Mouse (Mus musculus) Patski (cell line): ENCODE results near the gene Sh2b2. TPM values are rescaled to one million over a fixed set of nuclear protein-coding genes. Genes with fewer than 3 reads are reported as not detected.
A peak's percentile ranks its signal among the peaks of the same experiment; 100 is the strongest.
"Not testable (repeated sequence)": the region's sequence is repeated elsewhere in the genome, so short reads cannot be mapped to it uniquely, and the experiment has no call there.

ENCODE experiments used
- ATAC-seq: fragments of 100-300 bp; one replicate; pipeline ENCODE4 v1.8.0; 2021
- CTCF ChIA-PET: fragments of 350-600 bp; sonication (Branson Sonifier 250); formaldehyde crosslinking; loops from one replicate; lab custom pipeline; 2022; ENCODE audit warnings: inconsistent platforms; lab: Charles Lee
- POLR2A ChIA-PET: fragments of 350-600 bp; sonication (Branson Sonifier 250); formaldehyde crosslinking; loops from one replicate; lab custom pipeline; 2022; ENCODE audit warnings: antibody characterized with exemption, inconsistent platforms; lab: Charles Lee
- DNase-seq: peaks from one replicate; pipeline ENCODE4 v3.0.0-alpha.2; 2011; ENCODE audit warnings: low read depth, low spot score
- H3K27me3 ChIP-seq: fragments of 371-371 bp; one replicate; pipeline ENCODE4 v1.5.1; 2021
- CTCF ChIP-seq: fragments of 100-300 bp; IDR thresholded peaks from one replicate; pipeline ENCODE4 v1.5.1; 2021
- in situ Hi-C: fragments of 300-500 bp; cut with MboI; formaldehyde crosslinking; loops from 3 replicates; pipeline ENCODE4 v1.11.1; 2018; ENCODE audit warnings: low pct_unique_long_range_greater_than_20kb, mixed read lengths
- polyA plus RNA-seq: library from polyadenylated mRNA; unstranded; gene quantifications from one replicate; pipeline ENCODE4 v1.2.3, GENCODE M21; 2021

The Sh2b2 gene
- polyA plus RNA-seq, 1 experiment from 2014 or later: 8.3 TPM

DNA sequence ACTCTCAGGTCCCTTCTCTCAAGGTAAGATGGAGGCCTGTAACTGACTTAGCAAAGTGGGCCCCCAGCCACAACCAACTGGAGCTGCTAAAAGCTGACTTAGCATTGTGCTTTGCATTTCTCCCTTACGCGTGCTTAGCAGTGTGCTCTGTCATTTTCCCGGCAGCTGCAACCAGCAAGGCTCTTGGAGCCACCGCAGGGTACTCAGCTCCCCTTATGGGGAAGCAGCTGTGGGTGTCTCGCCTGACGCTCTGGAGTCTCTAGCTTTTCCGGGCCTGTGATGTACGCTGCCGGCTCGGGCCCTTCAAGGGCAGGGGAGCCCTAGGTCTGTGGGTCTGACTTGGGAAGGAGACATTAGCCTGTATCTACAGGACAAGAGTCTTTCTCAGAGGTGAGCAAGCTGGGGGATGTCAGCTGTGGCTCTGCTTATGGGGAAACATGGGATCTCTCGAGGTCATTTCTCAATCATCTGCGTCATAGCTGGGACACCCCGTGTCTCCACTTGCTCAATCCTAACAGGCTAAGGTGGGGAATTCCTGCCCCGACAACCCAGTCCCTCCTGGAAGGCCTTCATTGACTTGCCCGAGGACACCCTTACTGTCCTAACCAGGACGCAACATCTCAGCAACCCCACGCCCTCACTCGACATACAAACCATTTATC, 29.2 kb downstream of the Sh2b2 start:
- H3K27me3 ChIP-seq: no peaks in the 10 kb centered on the region
- CTCF ChIA-PET: interaction anchor here (2.5 to 2.9 kb wide), 2 partner anchors 15 to 36 kb away, joined by 8 to 9 read pairs; no protein-coding TSS in a partner anchor
- ATAC-seq: no peak
- in situ Hi-C loops: no loop called here
- POLR2A ChIA-PET: interaction anchor here (1.2 kb wide), 1 partner anchor 36 kb away, joined by 4 read pairs; no protein-coding TSS in a partner anchor
- TF ChIP-seq CTCF: no peak
- no peak for DNase-seq

DNA sequence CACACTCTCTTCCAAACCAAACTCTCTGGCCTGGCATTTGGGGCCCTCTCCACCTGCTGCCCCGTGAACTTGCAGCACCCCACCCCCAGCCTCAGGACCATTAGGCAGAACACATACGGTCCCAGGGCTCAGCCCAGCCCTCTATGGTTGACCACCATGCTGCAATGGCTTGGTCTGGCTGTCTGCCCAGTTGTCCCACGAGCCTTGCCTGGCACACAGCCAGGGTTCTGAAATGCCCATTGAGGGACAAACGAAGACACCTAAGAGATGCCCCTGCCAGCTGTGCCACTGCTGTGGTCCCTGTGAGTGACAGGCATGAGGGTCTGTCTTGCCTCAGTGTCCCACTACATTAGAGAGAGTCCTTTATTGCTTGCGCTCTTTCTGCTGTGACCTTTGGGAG, 30.4 kb downstream of the Sh2b2 start:
- no peaks in the 10 kb centered on the region for H3K27me3 ChIP-seq
- in situ Hi-C loops: no loop called here
- no peak for TF ChIP-seq CTCF
- DNase-seq: no peak
- POLR2A ChIA-PET: no interaction called here
- CTCF ChIA-PET: interaction anchor here (2.9 kb wide), 1 partner anchor 14 kb away, joined by 9 read pairs; no protein-coding TSS in a partner anchor
- ATAC-seq: no peak

DNA sequence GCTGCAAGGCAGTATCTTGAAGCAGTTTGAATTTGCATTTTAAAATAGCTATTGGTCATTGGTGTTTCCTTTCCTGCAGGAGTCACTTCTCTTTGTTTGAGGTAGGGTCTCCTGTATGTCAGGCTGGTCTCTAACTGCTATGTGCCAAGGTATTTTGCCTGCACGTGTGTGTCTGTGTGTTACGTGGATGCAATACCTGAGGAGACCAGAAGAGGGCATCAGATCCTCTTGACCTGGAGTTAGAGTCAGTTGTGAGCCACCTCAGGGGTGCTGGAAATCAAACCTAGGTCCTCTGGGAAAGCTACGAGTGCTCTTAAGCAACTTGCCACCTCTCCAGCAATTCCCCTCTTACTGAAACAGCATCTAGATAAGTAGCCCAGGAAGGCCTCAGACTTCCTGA, 31.1 kb downstream of the Sh2b2 start:
- no peaks in the 10 kb centered on the region for H3K27me3 ChIP-seq
- POLR2A ChIA-PET: no interaction called here
- TF ChIP-seq CTCF: no peak
- CTCF ChIA-PET: interaction anchor here (2.9 kb wide), 1 partner anchor 13 kb away, joined by 9 read pairs; no protein-coding TSS in a partner anchor
- no peak for ATAC-seq
- in situ Hi-C loops: no loop called here
- DNase-seq: no peak

DNA sequence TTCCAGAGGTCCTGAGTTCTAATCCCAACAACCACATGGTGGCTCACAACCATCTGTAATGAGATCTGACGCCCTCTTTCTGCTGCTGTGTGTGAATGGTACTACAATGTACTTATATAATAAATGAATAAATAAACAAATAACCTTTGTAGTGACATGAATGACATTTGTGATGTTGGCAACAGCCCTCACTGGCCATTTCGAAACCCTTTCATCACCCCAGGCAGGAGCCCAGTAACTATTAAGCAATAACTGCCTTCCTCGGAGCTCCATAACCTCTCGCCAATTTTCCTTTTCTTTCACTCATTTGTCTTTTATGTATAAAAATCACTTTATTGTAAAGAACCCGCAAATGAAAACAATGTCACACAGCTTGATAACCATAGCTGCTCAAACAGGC, 32.6 kb downstream of the Sh2b2 start:
- TF ChIP-seq CTCF: no peak
- ATAC-seq (no peak), DNase-seq (no peak)
- ChIA-PET POLR2A (no interaction called here), CTCF (no interaction called here)
- H3K27me3 ChIP-seq: no peaks in the 10 kb centered on the region
- in situ Hi-C loops: no loop called here

DNA sequence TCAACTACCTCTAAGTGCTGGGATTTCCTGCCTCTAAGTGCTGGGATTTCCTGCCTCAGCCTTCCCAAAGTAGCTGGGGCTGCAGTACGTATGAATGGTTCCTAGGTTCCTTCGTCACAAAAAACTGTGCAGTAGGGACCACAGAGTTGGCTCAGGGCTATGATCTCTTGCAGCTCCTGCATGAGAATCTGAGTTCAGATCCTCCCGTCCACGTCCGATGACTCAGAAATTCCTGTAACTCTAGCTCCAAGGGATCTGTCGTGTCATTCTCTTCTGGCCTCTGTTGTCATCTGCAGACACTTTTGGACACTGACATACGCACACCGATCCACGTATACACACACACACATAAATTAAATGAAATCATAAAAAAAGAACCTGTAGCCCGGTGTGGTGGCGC, 33.6 kb downstream of the Sh2b2 start:
- POLR2A ChIA-PET: no interaction called here
- H3K27me3 ChIP-seq: no peaks in the 10 kb centered on the region
- no peak for DNase-seq
- in situ Hi-C loops: no loop called here
- CTCF ChIA-PET: no interaction called here
- no peak for ATAC-seq
- no peak for TF ChIP-seq CTCF

DNA sequence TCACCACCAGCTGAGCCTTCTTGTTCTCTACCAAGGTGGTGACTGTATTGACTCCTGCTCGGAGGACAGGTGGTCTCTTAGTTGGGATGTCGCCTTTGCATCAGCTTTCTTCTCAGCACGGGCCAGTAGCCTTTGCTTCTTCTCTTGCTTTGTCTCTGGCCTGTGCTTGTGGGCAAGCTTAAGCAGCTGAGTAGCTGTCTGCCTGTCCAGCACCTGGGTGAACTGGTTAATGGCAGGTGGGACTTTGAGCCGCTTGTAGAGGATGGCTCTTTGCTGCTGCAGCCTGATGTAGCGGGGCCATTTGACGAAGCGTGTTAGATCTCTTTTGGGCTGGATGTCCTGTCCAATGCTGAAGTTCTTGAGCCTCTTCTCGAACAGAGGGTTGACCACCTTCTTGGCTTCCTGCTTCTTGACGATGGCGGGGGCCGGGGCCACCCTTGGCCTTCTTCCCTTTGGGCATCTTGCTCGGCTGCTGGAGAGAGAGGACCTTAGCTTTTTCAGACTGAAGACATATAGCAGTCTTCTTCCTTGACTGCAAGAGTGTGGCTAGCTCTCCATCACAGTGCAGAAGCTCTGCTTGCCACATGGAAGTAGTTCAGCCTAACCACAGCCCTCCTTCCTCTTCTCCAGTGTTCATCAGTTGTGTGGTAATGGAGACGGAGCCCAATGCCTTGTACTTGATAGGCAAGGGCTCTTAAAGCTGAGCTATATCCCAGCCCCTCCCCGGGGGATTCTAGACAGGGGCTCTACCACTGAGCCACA, 34.8 kb downstream of the Sh2b2 start:
- CTCF ChIA-PET: interaction anchor here (0.9 to 1.7 kb wide), 2 partner anchors 10 to 41 kb away, joined by 4 to 7 read pairs; no protein-coding TSS in a partner anchor
- in situ Hi-C loops, DNase-seq, ATAC-seq, H3K27me3 ChIP-seq, POLR2A ChIA-PET: not testable (repeated sequence)

DNA sequence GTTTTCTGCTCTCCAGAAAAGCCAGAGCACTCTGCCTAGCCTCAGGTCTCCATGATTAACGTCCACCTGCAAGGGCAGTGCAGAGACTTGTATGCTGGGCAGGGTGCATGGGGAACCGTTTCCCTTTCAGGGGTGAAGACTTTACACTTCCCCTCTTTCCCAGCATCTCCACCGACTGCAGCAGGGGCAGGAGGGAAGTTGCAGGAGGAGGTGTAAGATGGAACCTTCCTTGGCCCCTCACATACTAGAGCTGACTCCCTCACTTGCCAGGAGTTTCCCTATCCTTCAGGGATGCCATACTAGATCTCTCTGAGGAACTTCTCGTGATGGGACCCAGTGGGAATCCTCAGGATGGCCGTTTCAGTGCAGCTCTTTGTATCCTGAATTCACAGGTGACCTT, 35.8 kb downstream of the Sh2b2 start:
- no peak for TF ChIP-seq CTCF
- DNase-seq (no peak), ATAC-seq (no peak)
- no peaks in the 10 kb centered on the region for H3K27me3 ChIP-seq
- in situ Hi-C loops: no loop called here
- ChIA-PET POLR2A (interaction anchor here (0.6 kb wide), 1 partner anchor 214 kb away, joined by 3 read pairs; no protein-coding TSS in a partner anchor), CTCF (interaction anchor here (0.9 to 1.7 kb wide), 2 partner anchors 9 to 42 kb away, joined by 4 to 7 read pairs; no protein-coding TSS in a partner anchor)

DNA sequence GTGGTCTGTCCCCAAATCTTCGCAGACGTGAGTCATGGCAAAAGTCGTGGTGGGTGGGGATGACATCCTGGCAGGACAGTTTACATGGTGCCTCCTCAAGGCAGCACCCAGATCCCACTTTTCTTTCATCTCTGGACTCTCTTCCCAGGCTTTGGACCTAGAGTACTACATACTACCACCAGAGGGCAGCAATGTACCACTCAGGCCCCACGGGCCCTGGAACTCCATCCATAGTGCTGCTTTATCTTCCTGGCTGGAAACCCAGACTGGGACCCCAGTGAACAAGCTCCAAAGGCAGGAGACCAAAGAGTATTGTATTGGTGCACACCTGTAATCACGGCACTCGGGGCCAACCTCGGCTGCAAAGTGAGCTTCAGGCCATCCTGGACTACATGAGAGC, 44.5 kb downstream of the Sh2b2 start:
- H3K27me3 ChIP-seq: no peaks in the 10 kb centered on the region
- peak; percentile 45 for ATAC-seq
- no peak for DNase-seq
- in situ Hi-C loops: no loop called here
- TF ChIP-seq CTCF: peak; percentile 97
- POLR2A ChIA-PET: interaction anchor here (0.6 kb wide), 1 partner anchor 33 kb away, joined by 4 read pairs; no protein-coding TSS in a partner anchor
- CTCF ChIA-PET: interaction anchor here (0.6 to 2.3 kb wide), 14 partner anchors 8 to 467 kb away, joined by 3 to 12 read pairs (median 4); no protein-coding TSS in a partner anchor

DNA sequence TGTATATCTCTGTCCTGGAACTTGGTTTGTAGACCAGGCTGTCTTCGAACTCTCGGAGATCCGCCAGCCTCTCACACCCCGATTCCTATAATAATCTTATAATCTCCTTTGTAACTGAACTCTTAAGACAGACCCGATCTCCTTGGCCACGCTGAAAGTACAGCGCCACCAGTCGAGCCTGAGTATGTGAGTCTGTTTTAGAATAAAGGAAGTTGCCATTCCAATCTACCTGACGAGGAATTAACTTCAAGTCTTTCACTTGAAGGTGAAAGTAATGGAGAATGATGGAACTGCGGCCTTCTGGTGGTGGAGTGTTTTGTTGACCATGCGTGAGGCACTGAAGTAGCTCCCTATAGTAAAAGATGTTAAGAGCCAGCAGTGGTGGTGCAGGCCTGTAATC, 46.8 kb downstream of the Sh2b2 start:
- POLR2A ChIA-PET: interaction anchor here (0.6 to 2.3 kb wide), 3 partner anchors 37 to 410 kb away, joined by 3 to 8 read pairs (median 8); no protein-coding TSS in a partner anchor
- ATAC-seq (no peak), DNase-seq (no peak)
- in situ Hi-C loops: loop anchor here (5.0 kb wide), 1 partner anchor 48 kb away; the partner anchor contains the start of gene Sh2b2
- CTCF ChIA-PET: interaction anchor here (0.7 to 3.0 kb wide), 6 partner anchors 12 to 507 kb away, joined by 3 to 26 read pairs (median 3); partner anchors contain the start of gene Sh2b2
- TF ChIP-seq CTCF: no peak
- H3K27me3 ChIP-seq: no peaks in the 10 kb centered on the region
